Mouse (Mus musculus) lung, adult 18-20 months (tissue): ENCODE measurements at regions not wholly inside any gene's neighbourhood (a gene's known extent, or its start where the extent isn't known, plus 50 kb on each side); places are given as distances from the start of the nearest gene placed in this dataset.

Source experiments
- DNase-seq, 2 experiments: peaks; one replicate each; pipeline ENCODE4 v3.0.0; 2022; ENCODE audit warnings: mixed read lengths in 2 of 2

GRCm38 (mm10) chr8:56476158-56476557 is 74.7 kb downstream of the Cep44 start:
- DNase-seq, result no peak

- no peak for DNase-seq
These were observed 75.7 kb downstream of the Cep44 start for GRCm38 (mm10) chr8:56475138-56475537.

- no peak for DNase-seq
These were observed 76.5 kb downstream of the Cep44 start for GRCm38 (mm10) chr8:56474335-56474734.

- DNase-seq, result no peak
These were observed 85.8 kb downstream of the Cep44 start for GRCm38 (mm10) chr8:56465091-56465490.

- DNase-seq, result no peak
These were observed 99.9 kb downstream of the Cep44 start for GRCm38 (mm10) chr8:56450982-56451381.

- no peak for DNase-seq
These were observed 107.2 kb downstream of the Cep44 start for GRCm38 (mm10) chr8:56443676-56444075.

GRCm38 (mm10) chr8:56439417-56439816 is 111.4 kb downstream of the Cep44 start:
- peak; percentile 5 to 43 for DNase-seq

- DNase-seq, result no peak
These were observed 116.0 kb downstream of the Cep44 start for GRCm38 (mm10) chr8:56434826-56435225.

- no peak for DNase-seq
These were observed 117.6 kb downstream of the Hpgd start for GRCm38 (mm10) chr8:56412026-56412425.

GRCm38 (mm10) chr8:56410412-56410811 is 116.0 kb downstream of the Hpgd start:
- DNase-seq, result peak in 1 of 2 experiments; percentile 34

- no peak for DNase-seq
These were observed 112.9 kb downstream of the Hpgd start for GRCm38 (mm10) chr8:56407267-56407666.

- DNase-seq, result no peak
These were observed 111.9 kb downstream of the Hpgd start for GRCm38 (mm10) chr8:56406317-56406716.

- no peak for DNase-seq
These were observed 103.2 kb downstream of the Hpgd start for GRCm38 (mm10) chr8:56397611-56398010.

GRCm38 (mm10) chr8:56396352-56396751 is 102.0 kb downstream of the Hpgd start:
- no peak for DNase-seq

- no peak for DNase-seq
These were observed 98.2 kb downstream of the Hpgd start for GRCm38 (mm10) chr8:56392626-56393025.

- no peak for DNase-seq
These were observed 97.8 kb downstream of the Hpgd start for GRCm38 (mm10) chr8:56392158-56392557.
